Mouse (Mus musculus): ENCODE measurements around the gene Tbcc.

- TF ChIP-seq CTCF (IDR thresholded peaks at IDR 0.05; ENCODE audit: borderline replicate concordance, insufficient read depth, low read depth, low read length) = no peak
- TF ChIP-seq POLR2A (IDR thresholded peaks at IDR 0.05; ENCODE audit: borderline replicate concordance, insufficient read depth, low read length) = no peak
These were observed 45.7 kb upstream of the Tbcc start for GRCm38 (mm10) chr17:46844811-46845210.

All from cerebellum, adult 2 months (tissue).